Comparison of ENCODE assay signal across 12 mouse cellular contexts in the genomic region with DNA sequence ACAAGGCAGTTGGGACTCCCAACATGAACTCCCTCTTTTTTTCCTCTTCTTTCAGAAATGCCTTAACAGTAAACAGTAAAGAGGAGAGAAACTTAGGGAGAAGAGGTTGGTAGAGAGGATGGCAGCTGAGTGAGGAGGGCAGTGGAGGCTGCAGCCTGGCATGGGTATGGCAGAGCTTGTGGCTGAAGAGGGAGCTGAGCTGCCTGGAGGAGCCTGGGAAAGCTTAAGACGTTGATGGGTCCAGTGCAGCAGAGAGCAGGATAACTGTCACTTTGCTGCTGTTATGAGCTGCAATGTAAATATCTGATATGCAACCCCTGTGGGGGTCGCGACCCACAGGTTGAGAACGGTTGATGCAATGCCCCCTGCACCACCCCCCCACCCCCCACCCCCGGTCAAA. TPM values are rescaled to one million over a fixed set of nuclear protein-coding genes. Genes with fewer than 3 reads are reported as not detected.
DNase-seq lines count a peak whose midpoint lies in the region; ATAC-seq lines count a peak whose summit lies in the region.
"Had no signal": no experiment of that assay in that cellular context is flagged by ENCODE, and none has a peak within 500 bp of the region (broad histone marks: within the 10 kb centered on the region; RNA-seq: fewer than 3 reads in every experiment).

No protein-coding gene starts in this region.

- peaks cover 4% of the 10 kb centered on the region; the same call in 1 of the 2 replicates for H3K9me3 ChIP-seq in kidney, embryonic 14.5 days (ENCODE audit: control insufficient read depth, low read length)
- peaks cover 3% of the 10 kb centered on the region; the same call in 1 of the 2 replicates for H3K9me3 ChIP-seq in embryonic facial prominence, embryonic 10.5 days
- H3K9me3 ChIP-seq in embryonic facial prominence, embryonic 14.5 days (ENCODE audit: control insufficient read depth, low read length), result no peaks in the 10 kb centered on the region
- no peaks in the 10 kb centered on the region for H3K9me3 ChIP-seq in midbrain, embryonic 14.5 days (ENCODE audit: control insufficient read depth, low read length)

- intact Hi-C loops in gastrocnemius, postnatal 36 days (cut with DNase I), result no loop called here

- 31% methylated on average over 5 of the region's 5 CpGs for WGBS in kidney, embryonic 14.5 days
- WGBS in embryonic facial prominence, embryonic 10.5 days, result 22% methylated on average over 5 of the region's 5 CpGs
- 6% methylated on average over 5 of the region's 5 CpGs for WGBS in embryonic facial prominence, embryonic 14.5 days
- WGBS in midbrain, embryonic 14.5 days, result 12% methylated on average over 5 of the region's 5 CpGs

- no peaks in the 10 kb centered on the region for H3K36me3 ChIP-seq in kidney, embryonic 14.5 days (ENCODE audit: control insufficient read depth, insufficient read depth, low read length)
- no peaks in the 10 kb centered on the region for H3K36me3 ChIP-seq in embryonic facial prominence, embryonic 10.5 days (replicated peaks)
- no peaks in the 10 kb centered on the region for H3K36me3 ChIP-seq in embryonic facial prominence, embryonic 14.5 days (ENCODE audit: control insufficient read depth, insufficient read depth, low read length)
- no peaks in the 10 kb centered on the region for H3K36me3 ChIP-seq in midbrain, embryonic 14.5 days (ENCODE audit: control insufficient read depth, insufficient read depth, low read length)

- peaks cover 13% of the 10 kb centered on the region for H3K4me1 ChIP-seq in kidney, embryonic 14.5 days (ENCODE audit: control insufficient read depth, insufficient read depth, low read length)
- peaks cover 47% of the 10 kb centered on the region for H3K4me1 ChIP-seq in embryonic facial prominence, embryonic 10.5 days
- H3K4me1 ChIP-seq in embryonic facial prominence, embryonic 14.5 days (ENCODE audit: control insufficient read depth, insufficient read depth, low read length), result peaks cover 13% of the 10 kb centered on the region; the same call in 1 of the 2 replicates
- peaks cover 4% of the 10 kb centered on the region; the same call in 1 of the 2 replicates for H3K4me1 ChIP-seq in midbrain, embryonic 14.5 days (ENCODE audit: control insufficient read depth, insufficient read depth, low read length)

- ATAC-seq in kidney, embryonic 14.5 days (ENCODE audit: low FRiP score, low TSS enrichment), result no peak
- ATAC-seq in embryonic facial prominence, embryonic 14.5 days (ENCODE audit: low read depth), result peak; percentile 53; the same call in 1 of the 2 replicates
- no peak for ATAC-seq in midbrain, embryonic 14.5 days (ENCODE audit: low FRiP score, low TSS enrichment)

- no peak overlapping the region for H3K4me3 ChIP-seq in kidney, embryonic 14.5 days (ENCODE audit: low read length)
- H3K4me3 ChIP-seq in embryonic facial prominence, embryonic 10.5 days, result peak overlapping the region; percentile 33; the same call in 1 of the 2 replicates
- no peak overlapping the region for H3K4me3 ChIP-seq in embryonic facial prominence, embryonic 14.5 days (ENCODE audit: low read depth, low read length)
- no peak overlapping the region for H3K4me3 ChIP-seq in midbrain, embryonic 14.5 days (replicated peaks; ENCODE audit: low read depth, low read length)
- H3K4me3 ChIP-seq: left cerebral cortex, adult 2 months had no signal

- H3K27ac ChIP-seq in kidney, embryonic 14.5 days (ENCODE audit: low read depth, low read length), result peak overlapping the region; percentile 44
- peak overlapping the region; percentile 87 for H3K27ac ChIP-seq in embryonic facial prominence, embryonic 10.5 days (replicated peaks)
- peak overlapping the region; percentile 59 for H3K27ac ChIP-seq in embryonic facial prominence, embryonic 14.5 days (replicated peaks; ENCODE audit: low read depth, low read length)
- H3K27ac ChIP-seq in midbrain, embryonic 14.5 days (replicated peaks; ENCODE audit: low read depth, low read length), result peak overlapping the region; percentile 61
- H3K27ac ChIP-seq: left cerebral cortex, adult 2 months had no signal

- H3K4me2 ChIP-seq in kidney, embryonic 14.5 days (replicated peaks; ENCODE audit: low read depth, low read length), result no peak overlapping the region
- no peak overlapping the region for H3K4me2 ChIP-seq in embryonic facial prominence, embryonic 14.5 days (ENCODE audit: low read depth, low read length)
- H3K4me2 ChIP-seq in midbrain, embryonic 14.5 days (ENCODE audit: low read length), result no peak overlapping the region

- no peak overlapping the region for H3K9ac ChIP-seq in kidney, embryonic 14.5 days (ENCODE audit: low read depth, low read length)
- no peak overlapping the region for H3K9ac ChIP-seq in embryonic facial prominence, embryonic 14.5 days (ENCODE audit: low read depth, low read length)
- no peak overlapping the region for H3K9ac ChIP-seq in midbrain, embryonic 14.5 days (replicated peaks; ENCODE audit: low read length)

- H3K27me3 ChIP-seq in kidney, embryonic 14.5 days (ENCODE audit: control insufficient read depth, insufficient read depth, low read length), result no peaks in the 10 kb centered on the region
- no peaks in the 10 kb centered on the region for H3K27me3 ChIP-seq in embryonic facial prominence, embryonic 10.5 days (replicated peaks; ENCODE audit: low read depth, poor library complexity, severe bottlenecking)
- H3K27me3 ChIP-seq in embryonic facial prominence, embryonic 14.5 days (replicated peaks; ENCODE audit: control insufficient read depth, insufficient read depth, low read length), result no peaks in the 10 kb centered on the region
- no peaks in the 10 kb centered on the region for H3K27me3 ChIP-seq in midbrain, embryonic 14.5 days (ENCODE audit: control insufficient read depth, insufficient read depth, low read length)

- DNase-seq in kidney, adult 18-20 months, result no peak
- no peak for DNase-seq in embryonic facial prominence, embryonic 10.5 days (ENCODE audit: low spot score)
- no peak for DNase-seq in embryonic facial prominence, embryonic 14.5 days (ENCODE audit: low spot score)
- no peak for DNase-seq in midbrain, embryonic 14.5 days
- DNase-seq in gastrocnemius, postnatal 36 days, result no peak
- no peak for DNase-seq in cerebellum, postnatal 14 days
- DNase-seq in frontal cortex, postnatal 25 days (ENCODE audit: low spot score in 2 of 2), result no peak
- DNase-seq: kidney, postnatal 4 days; lung, postnatal 10 days; thymus, postnatal 36 days had no signal

RNA-seq across cellular contexts. Expression of gene Tns4, which starts 23.6 kb away (rescaled TPM):
- 0.11 and 0.20 TPM in 2 replicates for polyA plus RNA-seq in kidney, embryonic 14.5 days (2014; fragmentation: Nextera tagmentation; extraction: Ambion mirVana)
- 0.96 and 1.0 TPM in 2 replicates for polyA plus RNA-seq in embryonic facial prominence, embryonic 10.5 days (2016; fragmentation: Nextera tagmentation; extraction: Ambion mirVana)
- polyA plus RNA-seq in embryonic facial prominence, embryonic 14.5 days (2014; fragmentation: Nextera tagmentation; extraction: Ambion mirVana), result 0.81 and 1.0 TPM in 2 replicates
- polyA plus RNA-seq in midbrain, embryonic 14.5 days (2014; fragmentation: Nextera tagmentation; extraction: Ambion mirVana), result 0.22 TPM in 1 of 2 replicates, not detected in the other
- not detected for total RNA-seq in gastrocnemius, postnatal 36 days (2021)

RNA-seq across cellular contexts. Expression of gene Ccr7, which starts 42.2 kb away (rescaled TPM):
- polyA plus RNA-seq in kidney, embryonic 14.5 days (2014; fragmentation: Nextera tagmentation; extraction: Ambion mirVana), result 0.13 TPM in 1 of 2 replicates, not detected in the other
- polyA plus RNA-seq in embryonic facial prominence, embryonic 10.5 days (2016; fragmentation: Nextera tagmentation; extraction: Ambion mirVana), result 0.50 and 0.78 TPM in 2 replicates
- 0.33 and 0.50 TPM in 2 replicates for polyA plus RNA-seq in embryonic facial prominence, embryonic 14.5 days (2014; fragmentation: Nextera tagmentation; extraction: Ambion mirVana)
- 0.45 TPM in 1 of 2 replicates, not detected in the other for polyA plus RNA-seq in midbrain, embryonic 14.5 days (2014; fragmentation: Nextera tagmentation; extraction: Ambion mirVana)
- not detected for total RNA-seq in gastrocnemius, postnatal 36 days (2021)
- total RNA-seq: left cerebral cortex, adult 2 months had no signal
